Mouse (Mus musculus): ENCODE data around the gene Tmem8.

Tmem8 gene

DNA sequence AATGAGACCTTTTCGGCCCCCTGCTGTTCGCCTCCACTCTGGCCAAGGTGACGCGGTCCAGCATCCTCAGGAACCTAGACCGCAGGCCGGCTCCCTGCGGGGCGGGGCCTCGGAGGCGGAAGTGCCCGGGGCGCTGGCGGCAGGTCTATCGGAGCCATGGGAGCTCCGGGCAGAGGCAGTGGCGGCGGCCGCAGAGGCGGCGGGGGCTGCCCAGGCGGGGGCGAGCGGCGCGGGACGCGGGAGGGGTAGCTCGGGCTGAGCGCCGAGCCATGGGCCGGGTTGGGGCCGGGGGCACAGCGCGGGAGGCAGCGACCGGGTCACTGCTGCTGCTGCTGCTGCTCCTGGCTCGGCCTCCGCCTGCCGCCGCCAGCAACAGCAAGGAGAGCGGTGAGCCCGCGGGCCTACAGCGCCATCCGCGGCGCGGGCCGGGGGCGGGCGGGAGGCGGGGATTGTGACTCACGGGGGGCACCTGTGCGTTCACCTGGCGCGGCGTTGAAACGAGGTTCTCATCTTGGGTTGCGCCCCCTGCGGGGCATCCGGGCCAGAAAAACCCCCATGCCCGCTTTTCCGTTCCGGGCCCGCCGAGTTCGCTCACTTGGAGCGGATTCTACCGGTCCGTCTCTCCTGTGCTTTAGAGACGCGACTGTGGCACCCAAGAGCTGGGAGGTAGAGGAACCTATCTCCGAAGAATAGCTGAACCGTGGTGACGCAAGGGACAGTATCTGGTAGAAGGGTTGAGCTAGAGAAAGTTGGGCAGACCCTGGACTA is at the start of gene Tmem8:
Gene Tmem8, plus strand, starts transcription at position 119 of the 768 bp plus-strand sequence.
- DNase-seq (ENCODE audit: low read depth): peak; percentile 90

DNA sequence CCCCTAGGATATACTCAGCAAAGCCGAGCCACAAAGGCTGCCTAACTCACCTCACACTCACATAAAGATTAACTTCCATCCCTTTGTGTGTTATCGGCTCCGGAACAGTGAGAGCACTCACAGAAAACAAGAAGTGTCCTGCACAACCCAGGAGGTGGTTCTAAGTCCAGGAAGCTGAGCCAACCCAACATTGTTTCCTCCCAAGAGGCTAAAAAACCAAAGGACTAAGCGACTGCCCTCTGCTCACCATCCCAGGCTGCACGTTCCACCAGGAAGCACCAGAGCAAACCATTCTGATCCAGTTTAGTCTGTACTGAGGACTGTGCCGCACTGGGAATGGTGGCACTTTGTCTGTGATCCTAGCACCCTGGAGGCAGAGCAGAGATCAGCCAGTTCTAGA is 48.2 kb upstream of the Tmem8 start:
- DNase-seq (ENCODE audit: low read depth): no peak

DNA sequence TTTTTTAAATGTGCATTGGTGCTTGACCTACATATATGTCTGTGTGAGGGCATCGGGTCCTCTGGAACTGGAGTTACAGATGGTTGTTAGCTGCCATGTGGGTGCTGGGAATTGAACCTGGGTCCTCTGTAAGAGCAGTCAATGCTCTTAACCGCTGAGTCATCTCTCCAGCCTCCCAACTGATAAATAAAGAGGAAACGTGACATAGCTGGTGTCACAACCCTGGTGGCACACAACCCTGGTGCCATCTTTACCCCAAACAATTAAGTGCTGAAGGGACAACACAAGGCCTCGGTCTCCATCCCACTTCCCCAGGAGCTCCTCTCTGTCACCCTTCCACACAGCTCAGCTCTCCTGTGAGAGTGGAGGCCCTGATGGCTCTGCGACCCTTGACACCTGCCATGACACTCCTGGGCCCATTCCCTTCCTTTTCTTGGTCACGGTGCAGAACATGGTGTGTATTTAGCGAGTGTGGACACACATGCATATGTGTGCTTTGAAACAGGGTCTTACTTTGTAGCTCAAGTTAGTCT is 46.5 kb upstream of the Tmem8 start:
- DNase-seq (ENCODE audit: low read depth): no peak

DNA sequence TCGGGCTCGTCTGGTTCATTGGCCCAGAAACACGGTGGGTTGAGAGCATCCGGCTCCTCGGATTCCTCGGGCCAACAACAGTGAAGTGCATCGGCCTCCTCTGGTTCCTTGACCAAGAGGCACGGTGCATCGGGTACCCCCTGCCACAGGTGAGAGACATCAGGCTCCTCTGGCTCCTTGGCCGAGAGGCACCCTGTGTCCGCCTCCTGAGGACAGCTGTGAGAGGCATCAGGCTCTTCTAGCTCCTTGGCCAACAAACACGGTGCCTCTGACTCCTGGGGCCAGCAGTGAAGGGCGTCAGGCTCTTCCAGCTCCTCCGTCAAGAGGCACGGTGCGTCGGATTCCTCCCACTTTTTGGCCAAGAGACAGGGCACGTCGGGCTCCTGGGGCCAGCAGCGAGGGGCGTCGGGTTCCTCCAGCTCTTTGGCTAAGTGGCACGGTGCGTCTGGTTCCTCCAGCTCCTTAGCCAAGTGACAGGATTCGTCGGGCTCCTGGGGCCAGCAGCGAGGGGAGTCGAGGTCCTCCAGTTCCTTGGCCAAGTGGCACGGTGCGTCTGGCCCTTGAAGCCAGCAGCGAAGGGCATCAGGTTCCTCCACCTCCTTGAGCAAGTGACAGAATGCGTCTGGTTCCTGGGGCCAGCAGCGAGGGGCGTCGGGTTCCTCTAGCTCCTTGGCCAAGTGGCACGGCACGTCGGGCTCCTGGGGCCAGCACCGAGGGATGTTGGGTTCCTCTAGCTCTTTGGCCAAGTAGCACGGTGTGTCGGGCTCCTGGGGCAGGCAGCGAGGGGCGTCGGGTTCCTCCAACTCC is 44.9 kb upstream of the Tmem8 start:
- peak; percentile 40 for DNase-seq (ENCODE audit: low read depth)

DNA sequence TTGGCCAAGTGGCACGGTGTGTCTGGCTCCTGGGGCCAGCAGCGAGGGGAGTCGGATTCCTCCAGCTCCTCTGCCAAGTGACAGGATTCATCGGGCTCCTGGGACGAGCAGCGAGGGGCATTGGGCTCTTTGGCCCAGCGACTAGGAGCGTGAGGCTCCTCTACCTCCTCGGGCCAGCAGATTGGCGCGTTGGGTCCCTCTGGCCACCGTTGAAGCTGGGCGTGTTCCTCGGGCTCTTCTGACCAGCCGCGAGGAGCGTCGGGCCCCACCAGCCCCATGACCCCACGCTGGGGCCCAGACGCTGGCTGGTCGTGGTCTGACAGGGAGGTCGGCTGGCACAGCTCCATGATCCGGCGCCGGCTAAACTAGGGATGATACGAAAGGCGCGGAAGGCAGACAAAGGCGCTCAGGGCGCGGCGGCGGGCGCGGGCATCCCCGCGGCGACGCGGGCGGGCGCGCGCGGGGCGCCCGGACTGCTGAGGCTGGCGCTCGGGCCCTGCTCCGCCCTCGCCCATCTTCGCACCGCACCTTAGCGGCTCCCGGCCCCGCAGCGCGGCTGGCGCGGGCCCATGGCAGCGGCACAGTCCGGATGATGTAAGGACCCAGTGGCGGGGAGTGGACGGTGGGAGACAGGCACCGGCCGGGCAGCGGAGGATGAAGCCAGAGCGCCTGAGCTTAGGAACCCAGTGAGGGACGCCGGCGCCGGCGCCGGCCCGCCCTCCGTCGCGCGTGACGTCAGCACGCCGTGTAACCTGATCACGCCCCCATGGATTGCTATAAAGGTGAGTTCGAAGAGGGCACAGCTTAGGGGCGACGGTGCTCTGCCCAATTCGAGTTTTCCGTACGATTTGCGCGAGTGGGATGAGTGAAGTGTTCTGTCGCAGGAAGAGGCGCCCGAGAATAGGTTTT is 44.0 kb upstream of the Tmem8 start, which contains the start of gene Rab11fip3:
Gene Rab11fip3, minus strand, starts transcription at position 725 of the 909 bp plus-strand sequence.
- DNase-seq (ENCODE audit: low read depth): peak; percentile 92

DNA sequence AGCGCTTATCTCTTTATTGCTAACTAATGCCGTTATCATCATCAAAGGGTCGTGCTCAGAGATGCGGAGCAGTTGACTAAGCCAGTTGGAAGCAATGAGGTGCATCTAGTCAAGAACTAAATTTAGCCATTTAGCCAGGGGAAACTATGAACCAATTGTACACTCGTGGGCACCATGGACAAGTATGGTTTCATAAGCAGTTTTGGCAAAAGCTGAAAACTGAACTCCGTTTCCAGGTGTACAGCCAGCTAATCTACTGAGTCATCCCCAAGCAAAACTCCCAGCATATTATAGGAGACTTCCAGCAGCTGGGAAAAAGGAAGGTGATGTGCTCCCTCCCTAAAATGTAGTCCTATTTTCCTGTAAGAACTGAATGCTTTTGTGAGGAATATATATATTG is 43.0 kb upstream of the Tmem8 start:
- no peak for DNase-seq (ENCODE audit: low read depth)

DNA sequence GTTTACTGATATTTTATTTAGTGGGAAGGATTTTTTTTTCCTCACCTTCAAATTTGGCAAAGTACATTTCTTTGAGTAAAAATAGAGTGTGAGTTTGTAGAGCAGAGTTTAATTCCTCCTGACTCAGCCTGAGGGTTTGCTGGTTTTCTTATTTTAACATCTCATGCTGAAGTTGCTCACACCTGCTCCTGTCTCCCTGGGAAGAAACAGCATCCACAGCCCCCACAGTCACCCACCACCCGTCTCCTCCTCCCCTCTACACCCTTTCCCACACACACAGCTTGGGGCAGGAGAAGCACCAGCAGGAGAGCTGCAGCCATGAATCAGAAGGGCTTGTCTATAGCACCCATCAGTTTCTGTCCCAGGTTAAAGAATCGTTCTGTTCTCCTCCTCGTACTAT is 37.9 kb upstream of the Tmem8 start:
- no peak for DNase-seq (ENCODE audit: low read depth)

DNA sequence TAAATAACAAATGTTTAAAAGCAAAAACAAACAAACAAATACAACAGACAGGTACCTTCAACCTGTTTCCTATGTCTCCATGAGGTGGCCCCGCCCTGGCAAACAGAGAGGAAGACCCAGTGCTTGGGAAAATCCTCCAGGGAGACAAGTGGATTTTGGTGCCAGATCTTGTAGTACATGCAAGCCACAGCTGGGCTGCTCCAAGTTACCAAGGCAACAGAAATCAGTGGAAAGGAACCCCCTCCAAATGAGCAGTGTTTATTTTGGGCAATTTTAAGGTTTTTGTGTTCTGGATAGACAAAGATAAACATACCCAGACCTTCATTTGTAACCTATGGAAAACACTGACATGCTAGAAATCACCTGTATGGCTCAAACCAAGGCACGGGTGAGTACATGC is 34.2 kb upstream of the Tmem8 start:
- no peak for DNase-seq (ENCODE audit: low read depth)

DNA sequence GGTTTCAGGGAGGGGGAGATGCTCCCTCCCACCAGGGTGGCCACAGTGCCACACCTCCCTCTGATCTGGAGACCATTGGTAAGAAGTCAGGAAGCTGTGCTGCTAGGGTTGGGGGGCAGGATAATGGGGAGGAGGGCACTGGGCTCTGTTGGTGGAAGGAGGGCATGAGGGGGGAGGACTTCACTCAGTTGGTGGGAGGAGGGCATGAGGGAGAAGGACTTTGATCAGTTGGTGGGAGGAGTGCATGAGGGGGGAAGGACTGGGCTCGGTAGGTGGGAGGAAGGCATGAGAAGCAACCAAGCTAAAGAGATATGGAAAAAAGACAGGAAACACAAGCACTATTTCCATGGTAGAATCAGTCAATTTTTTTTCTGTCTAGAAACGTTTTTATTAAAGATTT is 32.2 kb upstream of the Tmem8 start:
- DNase-seq (ENCODE audit: low read depth): no peak

DNA sequence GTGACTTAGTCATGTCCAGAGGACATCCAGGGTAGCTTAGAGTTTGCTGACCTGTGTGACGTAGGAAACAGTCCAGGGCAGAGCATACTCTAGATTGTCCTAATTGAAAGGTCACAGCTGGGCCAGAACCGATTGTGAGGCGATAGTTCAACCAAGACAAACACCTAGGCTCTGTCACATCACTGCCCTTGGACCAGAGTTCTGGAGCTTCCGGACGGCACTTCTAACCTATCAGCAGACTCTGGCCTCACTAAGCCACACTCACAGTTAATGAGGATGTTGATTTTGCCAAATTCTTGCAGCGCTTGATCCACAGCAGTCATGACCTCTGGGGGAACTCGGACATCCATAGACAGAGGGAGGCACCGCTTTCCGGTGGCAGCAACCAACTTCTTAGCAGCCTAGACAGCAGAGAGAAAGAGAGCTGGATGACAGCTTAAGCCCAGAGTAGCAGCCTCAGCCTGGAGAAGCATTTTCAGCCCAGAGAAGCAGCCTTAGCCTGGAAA is 26.0 kb upstream of the Tmem8 start:
- no peak for DNase-seq (ENCODE audit: low read depth)

DNA sequence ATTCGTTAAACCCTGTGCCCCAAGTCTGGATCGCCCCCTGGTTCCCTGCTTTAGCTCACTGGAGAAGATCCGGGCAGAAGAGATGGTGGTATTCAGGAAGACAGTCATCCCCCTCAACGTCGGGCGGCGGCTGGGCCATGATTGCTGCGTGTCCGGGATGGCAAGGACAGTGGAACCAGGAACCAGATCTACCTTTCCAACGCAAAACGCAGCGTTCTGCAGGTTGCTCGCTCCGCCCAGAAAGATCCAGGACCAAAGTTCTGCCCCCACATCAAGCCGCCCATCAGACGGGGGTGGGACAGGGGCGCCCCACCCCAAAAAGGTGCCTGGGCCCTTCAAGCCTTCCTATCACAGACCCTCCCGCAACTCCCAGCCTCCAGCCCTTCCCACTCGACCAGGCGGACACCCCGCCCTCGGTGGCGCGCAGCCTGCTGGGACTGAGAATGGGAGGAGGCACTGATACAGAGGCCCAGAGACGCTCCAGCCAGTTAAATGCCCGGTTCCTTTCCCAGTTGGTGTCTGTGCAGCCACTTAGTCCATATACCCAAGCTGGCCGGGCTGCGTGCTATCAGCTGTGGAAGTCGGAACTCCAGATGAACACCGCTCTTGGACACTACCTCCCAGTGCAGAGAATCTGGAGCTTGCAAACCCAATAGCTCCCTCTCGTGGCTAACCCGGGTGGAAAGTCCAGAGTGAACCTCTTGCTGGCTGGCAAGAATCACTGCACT is 23.0 kb upstream of the Tmem8 start, which contains the start of gene Decr2:
Gene Decr2, minus strand, starts transcription at position 433 of the 728 bp plus-strand sequence.
- peak; percentile 94 for DNase-seq (ENCODE audit: low read depth)

DNA sequence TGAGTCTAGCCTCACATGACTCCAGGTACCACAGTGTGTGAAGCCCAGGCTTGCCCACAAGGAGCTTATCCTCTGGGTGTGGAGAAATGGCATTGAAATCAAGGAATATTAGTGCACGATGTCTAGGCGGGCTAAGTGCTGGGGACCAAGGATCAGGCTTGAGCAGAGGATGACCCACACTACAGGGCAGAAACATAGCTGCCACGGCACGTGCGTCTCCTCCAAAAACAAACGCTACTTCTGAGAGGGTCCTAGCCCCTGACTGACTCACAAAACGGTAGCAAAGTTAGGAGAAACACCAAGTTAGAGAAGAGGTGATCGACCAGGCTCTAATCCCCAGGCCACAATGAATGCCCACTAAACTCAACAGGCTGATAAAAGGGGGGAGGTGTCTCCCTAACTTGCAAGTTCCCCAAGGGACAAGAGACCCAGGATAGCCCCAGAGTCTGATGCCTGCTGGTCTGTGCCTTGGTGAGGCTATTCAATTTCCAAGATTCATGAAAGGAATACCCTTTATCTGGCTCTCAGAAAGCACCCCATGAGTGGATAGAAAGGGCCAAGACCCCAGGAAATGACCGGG is 18.5 kb upstream of the Tmem8 start:
- no peak for DNase-seq (ENCODE audit: low read depth)

DNA sequence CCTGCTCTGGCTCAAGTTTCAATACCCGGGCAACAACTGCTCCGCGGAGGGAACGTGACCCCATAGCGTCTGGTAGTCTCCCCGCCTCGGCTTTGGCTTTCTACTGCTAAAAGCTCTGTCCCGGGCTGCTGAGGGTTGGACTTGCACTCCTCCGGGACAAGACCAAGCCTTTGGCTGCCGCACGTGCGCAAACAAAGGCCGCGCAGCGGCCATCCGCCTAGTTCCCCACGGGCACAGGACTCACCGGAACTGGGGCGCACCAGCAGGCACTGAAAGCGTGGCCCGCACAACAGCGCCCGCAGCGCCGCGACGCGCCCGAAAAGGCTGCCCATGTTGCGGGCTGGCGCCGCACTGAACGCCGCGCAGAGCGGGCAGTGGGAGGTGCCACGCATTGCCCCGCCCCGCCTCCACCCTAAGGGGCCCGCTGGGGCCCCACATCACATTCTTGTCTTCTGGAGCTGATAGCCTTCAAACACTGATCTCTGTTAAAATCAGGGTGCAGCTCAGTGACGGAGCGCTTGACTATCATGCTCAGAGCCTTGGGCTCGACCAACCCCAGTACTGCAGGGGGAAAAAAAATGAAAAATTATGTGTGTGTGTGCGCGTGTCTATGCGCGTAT is 17.9 kb upstream of the Tmem8 start, which contains the start of gene Nme4:
Gene Nme4, minus strand, starts transcription at position 482 of the 620 bp plus-strand sequence.
- DNase-seq (ENCODE audit: low read depth): peak; percentile 58

DNA sequence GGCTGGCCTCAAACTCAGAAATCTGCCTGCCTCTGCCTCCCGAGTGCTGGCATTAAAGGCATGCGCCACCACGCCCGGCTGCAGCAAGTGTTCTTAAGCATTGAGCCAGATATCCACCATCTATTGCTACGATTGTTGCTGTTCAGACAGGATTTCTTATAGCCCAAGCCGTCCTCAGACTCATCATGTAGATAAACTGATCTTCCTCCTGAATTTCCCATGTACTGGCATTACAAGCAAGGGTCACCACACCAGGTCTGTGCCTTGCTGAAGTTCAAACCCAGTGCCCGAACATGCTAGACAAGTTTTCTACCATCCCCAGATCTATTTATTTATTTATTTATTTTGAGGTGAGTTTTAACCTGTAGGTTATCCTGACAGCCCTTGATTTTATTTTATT is 14.6 kb upstream of the Tmem8 start:
- no peak for DNase-seq (ENCODE audit: low read depth)

DNA sequence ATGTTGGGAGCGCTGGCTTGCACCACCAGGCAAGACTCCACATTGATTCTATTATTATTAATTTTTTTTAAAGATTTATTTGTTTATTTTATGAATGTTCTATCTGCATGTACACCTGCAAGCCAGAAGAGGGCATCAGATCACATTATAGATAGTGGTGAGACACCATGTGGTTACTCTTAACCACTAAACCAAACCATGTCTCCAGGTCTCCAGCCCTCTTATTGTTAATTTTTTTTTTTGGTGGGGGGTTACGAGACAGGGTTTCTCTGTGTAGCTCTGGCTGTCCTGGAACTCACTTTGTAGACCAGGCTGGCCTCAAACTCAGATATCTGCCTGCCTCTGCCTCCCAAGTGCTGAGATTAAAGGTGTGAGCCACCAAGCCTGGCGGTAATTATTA is 13.8 kb upstream of the Tmem8 start:
- peak; percentile 53 for DNase-seq (ENCODE audit: low read depth)

DNA sequence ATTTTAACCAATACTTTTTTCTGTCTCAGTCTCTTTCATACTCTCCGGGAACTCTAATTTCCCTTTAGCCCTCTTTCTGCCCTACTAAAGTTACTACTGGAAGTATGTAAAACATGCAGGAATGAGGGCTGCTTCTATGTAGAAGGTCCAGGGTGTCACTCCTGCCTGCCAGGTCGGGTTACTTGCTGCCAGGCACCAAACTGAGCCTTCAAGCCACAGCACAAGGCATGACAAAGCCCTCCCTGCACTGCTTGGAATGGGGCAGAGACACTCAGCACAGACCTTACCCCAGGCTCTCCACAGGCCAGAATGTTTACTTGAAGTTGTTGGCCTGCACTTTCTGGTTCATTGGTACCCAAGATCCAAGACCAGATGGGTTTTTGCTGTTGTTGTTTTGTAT is 12.9 kb upstream of the Tmem8 start:
- no peak for DNase-seq (ENCODE audit: low read depth)

DNA sequence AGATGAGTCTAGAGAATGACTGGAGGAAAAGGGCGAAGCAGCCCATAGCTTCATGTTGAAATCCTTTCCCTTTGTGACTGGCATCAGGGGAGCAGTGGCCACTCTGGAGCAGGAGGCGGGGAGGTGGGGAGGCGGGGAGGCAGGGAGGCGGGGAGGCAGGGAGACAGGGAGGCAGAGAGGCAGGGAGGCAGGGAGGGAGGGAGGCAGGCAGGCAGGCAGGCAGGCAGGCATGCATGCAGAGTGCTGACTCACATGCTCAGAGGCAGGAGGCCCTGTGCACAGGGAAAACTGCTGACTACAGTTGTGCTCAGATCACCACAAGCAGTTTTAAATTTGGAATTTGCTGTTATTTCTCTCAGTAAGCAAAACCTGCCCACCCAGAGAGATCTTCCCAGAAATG is 11.6 kb upstream of the Tmem8 start:
- no peak for DNase-seq (ENCODE audit: low read depth)

DNA sequence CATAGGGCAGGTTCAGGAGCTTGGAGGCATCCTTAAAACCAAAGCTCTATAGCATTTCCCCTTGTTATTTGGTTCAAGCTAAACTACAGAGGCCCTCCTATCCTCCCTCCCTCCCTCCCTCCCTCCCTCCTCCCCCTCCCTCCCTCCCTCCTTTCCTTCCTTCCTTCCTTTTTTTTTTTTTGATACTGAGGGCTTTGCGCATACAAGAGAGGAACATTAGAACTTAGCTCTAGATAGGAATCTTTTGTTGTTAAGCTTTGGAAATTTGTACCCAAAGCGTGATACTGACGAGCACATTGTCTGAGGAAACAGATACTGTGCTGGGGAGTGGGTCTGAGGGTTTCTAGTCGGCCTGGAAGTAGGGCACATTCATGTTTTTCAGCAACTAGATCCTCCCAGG is 7.5 kb upstream of the Tmem8 start:
- DNase-seq (ENCODE audit: low read depth): no peak

DNA sequence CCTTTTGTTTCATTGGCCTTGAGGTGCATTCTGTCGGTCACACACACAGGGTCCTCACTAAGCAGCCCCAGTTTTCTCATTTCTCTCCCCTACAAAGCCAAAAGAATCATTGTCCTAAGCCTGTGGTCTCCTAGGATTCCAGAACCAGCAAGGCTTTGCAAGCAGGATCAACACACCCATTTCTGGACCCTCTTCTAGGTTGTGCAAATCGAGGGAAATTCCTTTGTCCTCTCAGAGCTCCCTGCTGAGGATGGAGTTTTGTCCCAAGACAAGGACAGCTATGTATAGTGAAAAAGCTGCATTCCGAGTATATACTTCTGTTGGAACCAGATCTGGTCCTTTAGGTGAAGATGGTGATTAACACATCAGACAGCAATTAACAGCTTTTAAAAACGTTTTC is 2.9 kb upstream of the Tmem8 start:
- DNase-seq (ENCODE audit: low read depth): no peak

DNA sequence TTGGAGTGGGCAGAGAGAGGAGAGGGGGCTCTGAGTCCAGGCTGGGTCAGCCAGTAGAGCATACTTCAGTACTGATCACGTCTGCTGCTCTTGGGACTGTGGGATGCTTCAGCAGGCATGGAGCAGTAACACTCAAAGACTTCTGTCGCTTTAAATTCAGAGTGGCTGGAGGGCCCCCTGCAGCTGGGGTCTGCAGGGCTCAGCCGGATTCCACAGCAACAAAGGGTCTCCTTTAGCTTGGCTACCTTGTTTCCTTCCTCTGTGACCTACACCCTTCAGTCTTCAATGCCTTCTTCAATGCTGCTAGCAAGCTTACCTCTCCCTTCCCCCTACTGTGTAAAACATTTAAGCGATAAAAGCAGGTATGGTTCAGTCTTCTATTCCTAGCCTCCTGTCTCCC is 2.1 kb upstream of the Tmem8 start:
- no peak for DNase-seq (ENCODE audit: low read depth)

Measured in induced T-regulatory cell, adult 2 months (primary cell).